Mouse (Mus musculus) ES-Bruce4 (cell line): ENCODE measurements at regions not wholly inside any gene's neighbourhood (a gene's known extent, or its start where the extent isn't known, plus 50 kb on each side); places are given as distances from the start of the nearest gene placed in this dataset.

ENCODE experiments used
- H3K27ac ChIP-seq: 2 replicates; pipeline ENCODE4 v1.5.1; 2012; ENCODE audit warnings: low read length, inconsistent platforms; ENCODE audit not compliant: insufficient read depth
- H3K27me3 ChIP-seq: 2 replicates; pipeline ENCODE4 v1.6.1; 2012; ENCODE audit warnings: mild to moderate bottlenecking, low read length, inconsistent platforms; ENCODE audit not compliant: control insufficient read depth, poor library complexity, insufficient read depth, severe bottlenecking
- H3K36me3 ChIP-seq: 2 replicates; pipeline ENCODE4 v1.6.1; 2012; ENCODE audit warnings: inconsistent platforms, mild to moderate bottlenecking, low read length, moderate library complexity; ENCODE audit not compliant: control insufficient read depth, poor library complexity, insufficient read depth, severe bottlenecking
- H3K4me1 ChIP-seq: one replicate; pipeline ENCODE4 v1.8.1; 2011; ENCODE audit warnings: low read length; ENCODE audit not compliant: control insufficient read depth, insufficient read depth
- H3K4me3 ChIP-seq: 2 replicates; pipeline ENCODE4 v1.5.1; 2011; ENCODE audit warnings: low read depth, mild to moderate bottlenecking, low read length
- H3K9ac ChIP-seq: 2 replicates; pipeline ENCODE4 v1.6.1; 2012; ENCODE audit warnings: low read depth, mild to moderate bottlenecking, inconsistent platforms; ENCODE audit not compliant: poor library complexity, severe bottlenecking
- H3K9me3 ChIP-seq: replicated peaks from 2 replicates; pipeline ENCODE4 v1.6.1; 2012; ENCODE audit warnings: mild to moderate bottlenecking, low read length, inconsistent platforms; ENCODE audit not compliant: control insufficient read depth, poor library complexity, insufficient read depth, severe bottlenecking
- CTCF ChIP-seq: IDR thresholded peaks from one replicate; pipeline ENCODE4 v1.8.1; 2011; ENCODE audit warnings: low read depth, low read length
- EP300 ChIP-seq: IDR thresholded peaks from 2 replicates; pipeline ENCODE4 v1.6.1; 2011; ENCODE audit warnings: low read depth, low read length; ENCODE audit not compliant: insufficient read depth
- POLR2A ChIP-seq: IDR thresholded peaks from one replicate; pipeline ENCODE4 v1.8.1; 2011; ENCODE audit warnings: low read length; ENCODE audit not compliant: insufficient read depth

- Histone ChIP-seq H3K27ac (no peak overlapping the region), H3K36me3 (no peaks in the 10 kb centered on the region), H3K9me3 (no peaks in the 10 kb centered on the region), H3K4me3 (no peak overlapping the region), H3K27me3 (no peaks in the 10 kb centered on the region), H3K4me1 (no peaks in the 10 kb centered on the region), H3K9ac (no peak overlapping the region)
- TF ChIP-seq EP300 (no peak), CTCF (no peak), POLR2A (no peak)
Observed at GRCm38 (mm10) chr10:118797256-118797655, 72.8 kb downstream of the Dyrk2 start.

- no peaks in the 10 kb centered on the region for H3K36me3 ChIP-seq
- H3K9me3 ChIP-seq = no peaks in the 10 kb centered on the region
- H3K4me3 ChIP-seq = no peak overlapping the region
- no peak overlapping the region for H3K9ac ChIP-seq
- H3K4me1 ChIP-seq = peaks cover 1% of the 10 kb centered on the region
- no peak for TF ChIP-seq EP300
- no peak for TF ChIP-seq POLR2A
- TF ChIP-seq CTCF = no peak
- no peaks in the 10 kb centered on the region for H3K27me3 ChIP-seq
- no peak overlapping the region for H3K27ac ChIP-seq
Observed at GRCm38 (mm10) chr10:118799767-118800166, 70.2 kb downstream of the Dyrk2 start.

GRCm38 (mm10) chr10:118803922-118804557 lies 66.0 kb downstream of the Dyrk2 start:
- H3K9ac ChIP-seq = no peak overlapping the region
- no peaks in the 10 kb centered on the region for H3K27me3 ChIP-seq
- no peaks in the 10 kb centered on the region for H3K36me3 ChIP-seq
- peaks cover 2% of the 10 kb centered on the region for H3K4me1 ChIP-seq
- no peak for TF ChIP-seq EP300
- no peak for TF ChIP-seq CTCF
- no peak for TF ChIP-seq POLR2A
- H3K4me3 ChIP-seq = peak overlapping the region; percentile 39
- H3K27ac ChIP-seq = no peak overlapping the region
- no peaks in the 10 kb centered on the region for H3K9me3 ChIP-seq

GRCm38 (mm10) chr10:118804574-118804973 lies 65.4 kb downstream of the Dyrk2 start:
- H3K4me3 ChIP-seq = no peak overlapping the region
- no peaks in the 10 kb centered on the region for H3K27me3 ChIP-seq
- no peaks in the 10 kb centered on the region for H3K9me3 ChIP-seq
- no peaks in the 10 kb centered on the region for H3K36me3 ChIP-seq
- no peak overlapping the region for H3K9ac ChIP-seq
- H3K4me1 ChIP-seq = peaks cover 2% of the 10 kb centered on the region
- TF ChIP-seq POLR2A (no peak), EP300 (no peak), CTCF (no peak)
- H3K27ac ChIP-seq = no peak overlapping the region
